Mouse (Mus musculus) yolk sac, embryonic 10.5 days (tissue): ENCODE data around the gene Slc24a2.

ENCODE experiments used
- DNase-seq: peaks from one replicate; pipeline ENCODE4 v3.0.0-alpha.2; 2017; ENCODE audit warnings: low spot score

The Slc24a2 gene

GRCm38 (mm10) chr4:87041412-87041997, 188.8 kb downstream of the Slc24a2 start:
- no peak for DNase-seq

- no peak for DNase-seq
These were observed 192.7 kb downstream of the Slc24a2 start for GRCm38 (mm10) chr4:87037592-87037991.

- DNase-seq = no peak
These were observed 193.8 kb downstream of the Slc24a2 start for GRCm38 (mm10) chr4:87036507-87036906.

GRCm38 (mm10) chr4:87035701-87036100, 194.6 kb downstream of the Slc24a2 start:
- no peak for DNase-seq

- DNase-seq = no peak
These were observed 197.6 kb downstream of the Slc24a2 start for GRCm38 (mm10) chr4:87032632-87033031.

GRCm38 (mm10) chr4:87031076-87031475, 199.2 kb downstream of the Slc24a2 start:
- DNase-seq = no peak

- DNase-seq = no peak
These were observed 203.7 kb downstream of the Slc24a2 start for GRCm38 (mm10) chr4:87026311-87027151.

GRCm38 (mm10) chr4:87024556-87024955, 205.7 kb downstream of the Slc24a2 start:
- DNase-seq = no peak

- no peak for DNase-seq
These were observed 208.7 kb downstream of the Slc24a2 start for GRCm38 (mm10) chr4:87021542-87021941.

- DNase-seq = no peak
These were observed 210.7 kb downstream of the Slc24a2 start for GRCm38 (mm10) chr4:87019486-87020105.

GRCm38 (mm10) chr4:87018073-87018997, 211.9 kb downstream of the Slc24a2 start:
- DNase-seq = no peak

- DNase-seq = no peak
These were observed 212.8 kb downstream of the Slc24a2 start for GRCm38 (mm10) chr4:87017464-87017863.

GRCm38 (mm10) chr4:87015746-87016145, 214.5 kb downstream of the Slc24a2 start:
- no peak for DNase-seq

- DNase-seq = no peak
These were observed 216.3 kb downstream of the Slc24a2 start for GRCm38 (mm10) chr4:87013721-87014620.

GRCm38 (mm10) chr4:86992470-86992869, 237.8 kb downstream of the Slc24a2 start:
- no peak for DNase-seq

GRCm38 (mm10) chr4:86989301-86989700, 241.0 kb downstream of the Slc24a2 start:
- DNase-seq = no peak

GRCm38 (mm10) chr4:86987846-86988245, 242.4 kb downstream of the Slc24a2 start:
- DNase-seq = no peak

GRCm38 (mm10) chr4:86977272-86977671, 253.0 kb downstream of the Slc24a2 start:
- no peak for DNase-seq

GRCm38 (mm10) chr4:86957576-86958411, 272.5 kb downstream of the Slc24a2 start:
- peak; percentile 20 for DNase-seq

GRCm38 (mm10) chr4:86955448-86955847, 274.8 kb downstream of the Slc24a2 start:
- no peak for DNase-seq
